In genomic region chr11:95789451-95789891, GRCm38 (mm10) we compare ENCODE assay signal across 18 mouse cellular contexts. TPM values are rescaled to one million over a fixed set of nuclear protein-coding genes. Genes with fewer than 3 reads are reported as not detected.
DNase-seq lines count a peak whose midpoint lies in the region; ATAC-seq and TF ChIP-seq lines count a peak whose summit lies in the region.
"Had no signal": no experiment of that assay in that cellular context is flagged by ENCODE, and none has a peak within 500 bp of the region (broad histone marks: within the 10 kb centered on the region; RNA-seq: fewer than 3 reads in every experiment).

No protein-coding gene starts in this region.

- H3K27me3 ChIP-seq in liver, embryonic 13.5 days, result peaks cover 10% of the 10 kb centered on the region
- H3K27me3 ChIP-seq in liver, postnatal 0 days (ENCODE audit: insufficient read depth, low read length), result no peaks in the 10 kb centered on the region
- H3K27me3 ChIP-seq: limb, embryonic 12.5 days had no signal

- no peak for TF ChIP-seq CTCF in liver, postnatal 0 days (IDR thresholded peaks at IDR 0.05; ENCODE audit: low read depth)

- TF ChIP-seq EP300 in liver, postnatal 0 days (IDR thresholded peaks at IDR 0.05; ENCODE audit: low read depth), result no peak

- H3K36me3 ChIP-seq in liver, embryonic 13.5 days, result 0 out of 2 replicates have a peak, but pooled peaks cover 4% of the 10 kb centered on the region
- no peaks in the 10 kb centered on the region for H3K36me3 ChIP-seq in liver, postnatal 0 days (replicated peaks; ENCODE audit: insufficient read depth, low read length)
- H3K36me3 ChIP-seq: hindbrain, embryonic 10.5 days; limb, embryonic 12.5 days had no signal

- peaks cover 41% of the 10 kb centered on the region for H3K4me1 ChIP-seq in liver, embryonic 13.5 days (replicated peaks)
- no peaks in the 10 kb centered on the region; the same call in 1 of the 2 replicates for H3K4me1 ChIP-seq in liver, postnatal 0 days (ENCODE audit: insufficient read depth)
- H3K4me1 ChIP-seq: hindbrain, embryonic 10.5 days; limb, embryonic 12.5 days had no signal

- H3K4me2 ChIP-seq in liver, embryonic 13.5 days, result no peak overlapping the region
- H3K4me2 ChIP-seq in liver, postnatal 0 days (ENCODE audit: low read depth, low read length), result no peak overlapping the region
- H3K4me2 ChIP-seq: limb, embryonic 12.5 days had no signal

- peaks cover 4% of the 10 kb centered on the region; the same call in 1 of the 2 replicates for H3K9me3 ChIP-seq in liver, embryonic 13.5 days (replicated peaks)
- no peaks in the 10 kb centered on the region for H3K9me3 ChIP-seq in liver, postnatal 0 days (ENCODE audit: low read length)
- H3K9me3 ChIP-seq: hindbrain, embryonic 10.5 days; limb, embryonic 12.5 days had no signal

- H3K4me3 ChIP-seq in liver, embryonic 13.5 days (replicated peaks), result no peak overlapping the region
- no peak overlapping the region for H3K4me3 ChIP-seq in liver, postnatal 0 days (ENCODE audit: low read depth, low read length)
- H3K4me3 ChIP-seq: hindbrain, embryonic 10.5 days; left cerebral cortex, adult 2 months; limb, embryonic 12.5 days had no signal

- DNase-seq in heart, adult 11 months, result peak; percentile 97
- no peak for DNase-seq in heart, postnatal 4 days
- DNase-seq in liver, embryonic 13.5 days, result no peak
- no peak for DNase-seq in liver, postnatal 0 days
- DNase-seq in kidney, postnatal 36 days, result peak; percentile 64 to 69
- DNase-seq in thymus, postnatal 14 days, result no peak
- no peak for DNase-seq in urinary bladder, adult 2 months (ENCODE audit: low spot score)
- DNase-seq: cerebellum, adult 11 months; cerebellum, postnatal 36 days; forebrain, postnatal 0 days; midbrain, embryonic 14.5 days; right cerebral cortex, postnatal 14 days had no signal

- peak overlapping the region; percentile 57 for H3K27ac ChIP-seq in liver, embryonic 13.5 days
- H3K27ac ChIP-seq in liver, postnatal 0 days (ENCODE audit: low read depth), result no peak overlapping the region
- H3K27ac ChIP-seq: hindbrain, embryonic 10.5 days; left cerebral cortex, adult 2 months; limb, embryonic 12.5 days; macrophage had no signal

- ATAC-seq in liver, embryonic 13.5 days (ENCODE audit: low read depth), result no peak
- ATAC-seq in liver, postnatal 0 days, result no peak
- peak; percentile 84 for ATAC-seq in megakaryocyte, adult 5-6 weeks (ENCODE audit: poor library complexity, severe bottlenecking)
- ATAC-seq: forebrain, postnatal 0 days had no signal

- WGBS in liver, embryonic 13.5 days (ENCODE audit: insufficient replicate concordance), result 73% methylated on average over 8 of the region's 8 CpGs
- 81% methylated on average over 8 of the region's 8 CpGs for WGBS in liver, postnatal 0 days (ENCODE audit: insufficient replicate concordance)

- no peak overlapping the region for H3K9ac ChIP-seq in liver, embryonic 13.5 days
- H3K9ac ChIP-seq in liver, postnatal 0 days (replicated peaks), result no peak overlapping the region
- H3K9ac ChIP-seq: forebrain, postnatal 0 days; limb, embryonic 12.5 days had no signal

RNA-seq across cellular contexts. Expression of gene Phospho1, which starts 34.8 kb away (rescaled TPM):
- total RNA-seq in heart, postnatal 4 days (2021), result 10 to 100 TPM; 71.7 to 82.2 TPM
- polyA plus RNA-seq in liver, embryonic 13.5 days (2015; fragmentation: Nextera tagmentation; extraction: Ambion mirVana), result 5.2 and 6.2 TPM in 2 replicates
- polyA plus RNA-seq in liver, postnatal 0 days (2015; fragmentation: Nextera tagmentation; extraction: Ambion mirVana), result 1.9 and 2.0 TPM in 2 replicates
- total RNA-seq in megakaryocyte, adult 5-6 weeks (2015), result 12.6 and 17.3 TPM in 2 replicates
- 2.3 TPM in 1 of 2 replicates, not detected in the other for total RNA-seq in megakaryocyte, adult 5-6 weeks (2017)
- 33.2 and 40.8 TPM in 2 replicates for polyA plus RNA-seq in urinary bladder, adult 2 months (2012; rRNA removed)
- polyA plus RNA-seq: embryonic facial prominence, embryonic 11.5 days; forebrain, postnatal 0 days; limb, embryonic 12.5 days had no signal

RNA-seq across cellular contexts. Expression of gene Gngt2, which starts 47.5 kb away (rescaled TPM):
- 10 to 100 TPM; 23.2 to 23.8 TPM for total RNA-seq in heart, postnatal 4 days (2021)
- 13.8 and 15.3 TPM in 2 replicates for polyA plus RNA-seq in liver, embryonic 13.5 days (2015; fragmentation: Nextera tagmentation; extraction: Ambion mirVana)
- polyA plus RNA-seq in liver, postnatal 0 days (2015; fragmentation: Nextera tagmentation; extraction: Ambion mirVana), result 30.2 and 32.2 TPM in 2 replicates
- 92.0 and 95.7 TPM in 2 replicates for total RNA-seq in megakaryocyte, adult 5-6 weeks (2015)
- 64.0 and 66.6 TPM in 2 replicates for total RNA-seq in megakaryocyte, adult 5-6 weeks (2017)
- 21.0 and 24.5 TPM in 2 replicates for polyA plus RNA-seq in urinary bladder, adult 2 months (2012; rRNA removed)

RNA-seq across cellular contexts. Expression of gene Abi3, which starts 52.8 kb away (rescaled TPM):
- total RNA-seq in heart, postnatal 4 days (2021), result 10 to 100 TPM; 16.7 to 19.5 TPM
- 5.8 and 6.3 TPM in 2 replicates for polyA plus RNA-seq in liver, embryonic 13.5 days (2015; fragmentation: Nextera tagmentation; extraction: Ambion mirVana)
- 9.8 and 10.2 TPM in 2 replicates for polyA plus RNA-seq in liver, postnatal 0 days (2015; fragmentation: Nextera tagmentation; extraction: Ambion mirVana)
- total RNA-seq in megakaryocyte, adult 5-6 weeks (2015), result 14.7 and 19.8 TPM in 2 replicates
- total RNA-seq in megakaryocyte, adult 5-6 weeks (2017), result 13.7 and 20.0 TPM in 2 replicates
- 8.1 and 10.1 TPM in 2 replicates for polyA plus RNA-seq in urinary bladder, adult 2 months (2012; rRNA removed)

Comparison
In these comparisons a context has a peak if more than half of its experiments do, and no peak if none do; other contexts are left out.
1. DNase-seq: peak in heart, adult 11 months (single experiment) and kidney, postnatal 36 days (2 of 2); none in heart, postnatal 4 days (single experiment), liver, embryonic 13.5 days (single experiment), liver, postnatal 0 days (single experiment), thymus, postnatal 14 days (single experiment) and urinary bladder, adult 2 months (single experiment).